Mouse (Mus musculus): ENCODE results near the gene Fam71a. TPM values are rescaled to one million over a fixed set of nuclear protein-coding genes. Genes with fewer than 3 reads are reported as not detected.

Gene Fam71a
- polyA plus RNA-seq, 1 experiment from 2014 or later = not detected

DNA sequence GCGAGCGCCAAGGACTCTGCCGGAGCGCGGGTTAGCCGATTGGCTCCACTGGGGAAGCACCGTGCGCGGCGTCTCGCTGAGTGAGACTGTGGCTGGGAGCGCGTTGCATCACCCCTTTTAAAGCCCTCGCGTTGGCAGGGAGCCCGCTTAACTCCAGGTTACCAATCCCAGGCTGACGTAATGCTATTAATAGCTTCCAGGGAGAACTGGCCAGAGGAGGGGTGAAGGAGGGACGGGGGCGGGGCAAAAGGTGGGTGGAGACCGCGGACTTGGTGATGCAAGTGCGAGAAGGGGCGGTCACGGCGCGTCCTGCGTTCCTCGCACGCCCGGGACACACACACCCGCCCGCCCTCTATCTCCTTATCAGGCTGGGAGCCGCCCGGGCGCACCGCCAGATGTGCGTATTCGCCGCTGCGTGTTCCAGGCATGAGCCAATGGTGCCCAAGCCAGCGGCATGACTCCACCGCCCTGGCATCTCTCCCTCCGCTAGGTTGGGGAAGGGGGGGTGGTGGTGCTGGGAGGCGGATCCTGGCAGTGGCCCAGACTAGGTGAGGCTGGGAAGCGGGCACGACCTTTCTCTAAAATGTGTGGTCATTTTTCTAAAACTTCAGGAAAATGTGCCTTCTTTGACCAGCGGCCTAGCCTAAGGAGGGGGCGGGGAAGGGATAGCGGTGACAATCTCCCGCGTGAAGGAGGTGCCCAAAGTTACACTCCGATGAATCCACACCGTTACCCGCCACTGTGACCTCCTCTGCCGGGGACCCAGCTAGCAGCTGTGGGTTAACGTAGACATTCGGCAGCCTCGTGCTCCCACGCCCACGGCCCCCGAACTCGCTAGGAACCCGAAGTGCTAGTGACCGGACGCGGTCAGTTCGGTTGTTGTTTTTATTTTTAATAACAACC lies 18.8 kb upstream of the Fam71a start:
- no peaks in the 10 kb centered on the region for H3K36me3 ChIP-seq (ENCODE audit: control insufficient read depth, insufficient read depth, low read length)
- H3K4me2 ChIP-seq (replicated peaks; ENCODE audit: low read depth, low read length) = peak overlapping the region; percentile 94
- H3K9me3 ChIP-seq (ENCODE audit: control insufficient read depth, low read length) = no peaks in the 10 kb centered on the region
- H3K9ac ChIP-seq (ENCODE audit: low read depth, low read length) = peak overlapping the region; percentile 25; the same call in 1 of the 2 replicates
- H3K4me3 ChIP-seq (ENCODE audit: low read depth, low read length) = peak overlapping the region; percentile 45
- peak; percentile 81 for ATAC-seq (ENCODE audit: low FRiP score)
- H3K4me1 ChIP-seq (replicated peaks; ENCODE audit: control insufficient read depth, insufficient read depth, low read length) = peaks cover 17% of the 10 kb centered on the region
- no peak overlapping the region for H3K27ac ChIP-seq (ENCODE audit: low read depth, low read length)
- H3K27me3 ChIP-seq (ENCODE audit: control insufficient read depth, insufficient read depth, low read length) = peaks cover 66% of the 10 kb centered on the region
- DNase-seq (ENCODE audit: low spot score) = peak; percentile 76
- under 1% methylated on average over 58 of the region's 67 CpGs for WGBS

DNA sequence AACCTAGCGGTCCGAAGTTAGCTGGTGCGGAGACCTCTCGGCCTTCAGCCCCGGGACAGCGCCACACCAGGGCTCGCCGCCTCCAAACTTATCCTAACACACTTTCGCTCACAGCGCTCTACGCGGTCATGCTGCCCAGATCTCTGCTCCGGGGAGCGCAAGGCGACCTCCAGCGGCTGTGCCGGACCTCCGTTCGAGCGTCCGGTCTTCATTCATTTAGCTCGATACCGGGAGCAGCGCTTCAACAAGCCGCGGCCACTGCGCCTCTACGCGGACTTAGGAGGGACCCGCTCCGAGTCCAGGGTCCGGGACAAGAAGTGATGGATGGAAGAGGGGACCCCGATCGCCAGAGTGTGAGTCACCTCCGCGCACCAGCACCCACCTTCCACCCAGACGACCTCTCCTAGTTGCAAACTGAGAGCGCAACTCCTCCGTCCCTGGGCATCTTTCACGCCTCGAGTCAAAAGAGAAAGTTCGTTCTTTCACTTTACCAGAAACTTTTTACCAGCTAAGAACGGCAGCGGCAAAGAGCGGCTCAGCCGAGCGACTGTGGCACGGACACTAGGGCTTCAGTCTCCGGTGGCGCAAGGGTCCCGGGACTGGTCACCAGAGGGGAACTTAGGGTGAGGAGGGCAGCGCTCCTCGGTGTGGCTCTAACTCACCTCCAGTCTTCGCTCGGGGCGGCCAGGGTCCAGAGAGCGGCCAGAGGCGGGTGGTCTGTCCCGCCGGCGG lies 18.0 kb upstream of the Fam71a start:
- peaks cover 17% of the 10 kb centered on the region for H3K4me1 ChIP-seq (replicated peaks; ENCODE audit: control insufficient read depth, insufficient read depth, low read length)
- WGBS = under 1% methylated on average over 61 of the region's 61 CpGs
- no peak overlapping the region for H3K27ac ChIP-seq (ENCODE audit: low read depth, low read length)

DNA sequence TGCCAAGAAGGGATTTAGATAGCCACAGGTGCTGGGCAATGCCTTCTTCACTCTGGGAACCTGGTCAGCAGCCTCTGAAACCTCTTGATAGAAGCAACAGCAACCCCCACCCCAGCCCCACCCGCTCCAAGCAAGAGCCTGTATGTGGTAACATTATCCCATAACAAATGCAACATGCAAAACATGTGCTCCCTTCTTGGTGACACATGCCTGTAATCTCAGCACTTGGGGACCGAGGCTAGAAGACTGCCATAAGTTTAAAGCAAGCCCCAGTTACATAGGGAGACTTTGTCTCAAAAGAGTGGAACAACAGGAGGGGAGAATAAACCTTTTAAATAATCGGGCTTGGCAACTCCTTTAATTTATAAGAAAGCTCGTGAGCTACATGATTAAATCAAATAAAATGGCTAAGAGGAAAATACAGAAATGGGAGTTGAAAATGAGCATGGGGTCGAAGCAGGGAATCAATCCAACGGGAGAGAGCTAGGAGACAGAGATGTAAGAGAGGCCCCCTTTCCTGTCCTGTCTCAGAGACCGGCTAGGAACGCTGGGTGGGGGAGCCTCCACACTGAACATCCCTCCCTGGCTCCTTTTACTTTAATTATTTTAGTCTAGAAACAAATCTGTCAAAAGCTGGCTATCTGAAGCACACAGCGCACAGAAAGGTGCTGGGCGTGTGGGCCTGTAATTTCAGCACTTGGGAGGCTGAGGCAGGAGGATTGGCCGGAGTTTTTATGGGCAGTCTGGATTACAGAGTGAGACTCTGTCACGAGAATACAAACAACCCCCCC lies 17.0 kb upstream of the Fam71a start:
- WGBS = 45% methylated on average over 12 of the region's 12 CpGs

More for the DNA sequence above, 18.0 kb upstream of the Fam71a start:
- Histone ChIP-seq H3K9me3 (ENCODE audit: control insufficient read depth, low read length) (no peaks in the 10 kb centered on the region), H3K9ac (ENCODE audit: low read depth, low read length) (peak overlapping the region; percentile 19; the same call in 1 of the 2 replicates), H3K4me3 (ENCODE audit: low read depth, low read length) (peak overlapping the region; percentile 45), H3K27me3 (ENCODE audit: control insufficient read depth, insufficient read depth, low read length) (peaks cover 69% of the 10 kb centered on the region), H3K36me3 (ENCODE audit: control insufficient read depth, insufficient read depth, low read length) (no peaks in the 10 kb centered on the region), H3K4me2 (replicated peaks; ENCODE audit: low read depth, low read length) (peak overlapping the region; percentile 94)
- DNase-seq (ENCODE audit: low spot score) (peak; percentile 70), ATAC-seq (ENCODE audit: low FRiP score) (peak; percentile 20; the same call in 1 of the 2 replicates)

GRCm38 (mm10) chr1:191180397-191180796 lies 15.8 kb upstream of the Fam71a start:
- peaks cover 47% of the 10 kb centered on the region for H3K27me3 ChIP-seq (ENCODE audit: control insufficient read depth, insufficient read depth, low read length)
- no peak overlapping the region for H3K4me2 ChIP-seq (replicated peaks; ENCODE audit: low read depth, low read length)
- peaks cover 10% of the 10 kb centered on the region for H3K4me1 ChIP-seq (replicated peaks; ENCODE audit: control insufficient read depth, insufficient read depth, low read length)
- WGBS = 68% methylated on average over 4 of the region's 4 CpGs
- DNase-seq (ENCODE audit: low spot score) (no peak), ATAC-seq (ENCODE audit: low FRiP score) (no peak)
- no peak overlapping the region for H3K27ac ChIP-seq (ENCODE audit: low read depth, low read length)
- no peaks in the 10 kb centered on the region for H3K9me3 ChIP-seq (ENCODE audit: control insufficient read depth, low read length)
- H3K36me3 ChIP-seq (ENCODE audit: control insufficient read depth, insufficient read depth, low read length) = no peaks in the 10 kb centered on the region
- no peak overlapping the region for H3K4me3 ChIP-seq (ENCODE audit: low read depth, low read length)
- H3K9ac ChIP-seq (ENCODE audit: low read depth, low read length) = no peak overlapping the region

More for the DNA sequence above, 17.0 kb upstream of the Fam71a start:
- H3K9me3 ChIP-seq (ENCODE audit: control insufficient read depth, low read length) = no peaks in the 10 kb centered on the region
- H3K27ac ChIP-seq (ENCODE audit: low read depth, low read length) = no peak overlapping the region
- no peak overlapping the region for H3K9ac ChIP-seq (ENCODE audit: low read depth, low read length)
- DNase-seq (ENCODE audit: low spot score) (no peak), ATAC-seq (ENCODE audit: low FRiP score) (no peak)
- peaks cover 17% of the 10 kb centered on the region for H3K4me1 ChIP-seq (replicated peaks; ENCODE audit: control insufficient read depth, insufficient read depth, low read length)
- H3K27me3 ChIP-seq (ENCODE audit: control insufficient read depth, insufficient read depth, low read length) = peaks cover 60% of the 10 kb centered on the region
- no peak overlapping the region for H3K4me3 ChIP-seq (ENCODE audit: low read depth, low read length)
- peak overlapping the region; percentile 94; the same call in 1 of the 2 replicates for H3K4me2 ChIP-seq (replicated peaks; ENCODE audit: low read depth, low read length)
- no peaks in the 10 kb centered on the region for H3K36me3 ChIP-seq (ENCODE audit: control insufficient read depth, insufficient read depth, low read length)

DNA sequence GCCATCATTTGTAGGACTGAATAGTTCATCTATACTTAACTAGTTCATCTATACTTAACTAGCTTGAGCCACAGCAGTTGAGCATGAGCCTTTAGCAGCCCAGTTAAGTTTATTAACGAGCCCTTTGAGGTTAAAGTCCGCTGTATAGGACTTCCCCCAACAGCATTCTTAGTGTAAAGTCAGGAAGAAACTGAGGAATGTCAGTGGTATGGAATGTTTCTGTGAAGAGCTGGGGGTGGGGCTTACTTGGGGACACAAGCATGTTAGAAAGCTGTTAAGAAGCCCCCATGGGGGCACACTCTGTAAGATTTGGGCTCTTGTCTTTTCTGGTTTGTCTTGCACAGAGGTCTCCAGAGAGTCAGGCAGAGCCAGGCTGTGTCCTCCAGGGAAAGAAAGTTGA lies 15.2 kb upstream of the Fam71a start:
- WGBS = 40% methylated on average over 2 of the region's 2 CpGs
- Histone ChIP-seq H3K27ac (ENCODE audit: low read depth, low read length) (no peak overlapping the region), H3K36me3 (ENCODE audit: control insufficient read depth, insufficient read depth, low read length) (no peaks in the 10 kb centered on the region), H3K4me2 (replicated peaks; ENCODE audit: low read depth, low read length) (no peak overlapping the region), H3K4me3 (ENCODE audit: low read depth, low read length) (no peak overlapping the region), H3K27me3 (ENCODE audit: control insufficient read depth, insufficient read depth, low read length) (peaks cover 42% of the 10 kb centered on the region), H3K9me3 (ENCODE audit: control insufficient read depth, low read length) (no peaks in the 10 kb centered on the region), H3K4me1 (replicated peaks; ENCODE audit: control insufficient read depth, insufficient read depth, low read length) (peaks cover 9% of the 10 kb centered on the region), H3K9ac (ENCODE audit: low read depth, low read length) (no peak overlapping the region)
- DNase-seq (ENCODE audit: low spot score) (no peak), ATAC-seq (ENCODE audit: low FRiP score) (no peak)

- Histone ChIP-seq H3K4me1 (replicated peaks; ENCODE audit: control insufficient read depth, insufficient read depth, low read length) (peaks cover 3% of the 10 kb centered on the region), H3K27ac (ENCODE audit: low read depth, low read length) (no peak overlapping the region), H3K27me3 (ENCODE audit: control insufficient read depth, insufficient read depth, low read length) (peaks cover 32% of the 10 kb centered on the region), H3K9me3 (ENCODE audit: control insufficient read depth, low read length) (no peaks in the 10 kb centered on the region), H3K36me3 (ENCODE audit: control insufficient read depth, insufficient read depth, low read length) (no peaks in the 10 kb centered on the region), H3K4me3 (ENCODE audit: low read depth, low read length) (no peak overlapping the region), H3K9ac (ENCODE audit: low read depth, low read length) (no peak overlapping the region), H3K4me2 (replicated peaks; ENCODE audit: low read depth, low read length) (no peak overlapping the region)
- WGBS = 34% methylated on average over 15 of the region's 15 CpGs
- DNase-seq (ENCODE audit: low spot score) (peak; percentile 21), ATAC-seq (ENCODE audit: low FRiP score) (no peak)
Measured at GRCm38 (mm10) chr1:191178511-191179188, 14.0 kb upstream of the Fam71a start.

DNA sequence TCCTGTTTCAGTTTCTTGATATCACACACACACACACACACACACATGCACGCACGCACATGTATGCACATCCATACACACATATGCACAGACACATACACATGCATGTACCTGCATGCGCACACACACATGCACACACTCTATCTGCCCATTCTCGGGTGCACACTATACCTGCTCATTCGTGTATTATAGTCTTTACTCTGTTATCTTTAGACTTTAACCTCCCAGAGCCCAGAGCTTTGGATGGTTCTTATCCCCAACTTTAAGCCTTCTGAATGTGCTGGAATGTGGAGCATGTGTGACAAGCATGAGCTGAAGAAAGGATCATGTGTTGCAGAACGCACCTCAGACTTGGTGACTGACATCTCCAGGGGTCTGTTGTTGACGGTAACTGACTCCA lies 12.3 kb upstream of the Fam71a start:
- 77% methylated on average over 7 of the region's 7 CpGs for WGBS

GRCm38 (mm10) chr1:191172487-191172886 lies 7.9 kb upstream of the Fam71a start:
- Histone ChIP-seq H3K9ac (ENCODE audit: low read depth, low read length) (no peak overlapping the region), H3K4me2 (replicated peaks; ENCODE audit: low read depth, low read length) (no peak overlapping the region), H3K27ac (ENCODE audit: low read depth, low read length) (no peak overlapping the region), H3K9me3 (ENCODE audit: control insufficient read depth, low read length) (no peaks in the 10 kb centered on the region), H3K4me3 (ENCODE audit: low read depth, low read length) (no peak overlapping the region), H3K36me3 (ENCODE audit: control insufficient read depth, insufficient read depth, low read length) (no peaks in the 10 kb centered on the region), H3K27me3 (ENCODE audit: control insufficient read depth, insufficient read depth, low read length) (no peaks in the 10 kb centered on the region), H3K4me1 (replicated peaks; ENCODE audit: control insufficient read depth, insufficient read depth, low read length) (no peaks in the 10 kb centered on the region)
- DNase-seq (ENCODE audit: low spot score) (peak; percentile 42), ATAC-seq (ENCODE audit: low FRiP score) (no peak)
- WGBS = 25% methylated on average over 6 of the region's 6 CpGs

More for the DNA sequence above, 12.3 kb upstream of the Fam71a start:
- H3K9me3 ChIP-seq (ENCODE audit: control insufficient read depth, low read length) = no peaks in the 10 kb centered on the region
- ATAC-seq (ENCODE audit: low FRiP score) (no peak), DNase-seq (ENCODE audit: low spot score) (no peak)
- no peak overlapping the region for H3K4me2 ChIP-seq (replicated peaks; ENCODE audit: low read depth, low read length)
- no peaks in the 10 kb centered on the region for H3K4me1 ChIP-seq (replicated peaks; ENCODE audit: control insufficient read depth, insufficient read depth, low read length)
- no peak overlapping the region for H3K4me3 ChIP-seq (ENCODE audit: low read depth, low read length)
- no peak overlapping the region for H3K9ac ChIP-seq (ENCODE audit: low read depth, low read length)
- H3K27me3 ChIP-seq (ENCODE audit: control insufficient read depth, insufficient read depth, low read length) = peaks cover 19% of the 10 kb centered on the region
- no peaks in the 10 kb centered on the region for H3K36me3 ChIP-seq (ENCODE audit: control insufficient read depth, insufficient read depth, low read length)
- no peak overlapping the region for H3K27ac ChIP-seq (ENCODE audit: low read depth, low read length)
